Mouse (Mus musculus) hindbrain, embryonic 15.5 days (tissue): ENCODE results near the gene Bri3. TPM values are rescaled to one million over a fixed set of nuclear protein-coding genes. Genes with fewer than 3 reads are reported as not detected.
"Not testable (repeated sequence)": the region's sequence is repeated elsewhere in the genome, so short reads cannot be mapped to it uniquely, and the experiment has no call there.

Source experiments
- ATAC-seq: fragments of 200-750 bp; cut with Nextera tagmentation; 2 replicates; pipeline ENCODE4 v1.8.0; 2017; ENCODE audit warnings: low read depth, moderate number of reproducible peaks, moderate TSS enrichment; ENCODE audit not compliant: low FRiP score
- H3K27ac ChIP-seq: fragments of 300-500 bp; sonication (generic); replicated peaks from 2 replicates; pipeline ENCODE4 v1.5.1; 2015; ENCODE audit warnings: mild to moderate bottlenecking, inconsistent platforms
- H3K27me3 ChIP-seq: fragments of 300-500 bp; sonication (generic); 2 replicates; pipeline ENCODE4 v1.6.1; 2015; ENCODE audit warnings: control low read depth, inconsistent platforms
- H3K36me3 ChIP-seq: fragments of 300-500 bp; sonication (generic); 2 replicates; pipeline ENCODE4 v1.6.1; 2015; ENCODE audit warnings: control low read depth, inconsistent platforms
- H3K4me1 ChIP-seq: fragments of 300-500 bp; sonication (generic); replicated peaks from 2 replicates; pipeline ENCODE4 v1.6.1; 2015; ENCODE audit warnings: control low read depth, inconsistent platforms
- H3K4me2 ChIP-seq: fragments of 300-500 bp; sonication (generic); 2 replicates; pipeline ENCODE4 v1.6.1; 2015; ENCODE audit warnings: moderate library complexity, mild to moderate bottlenecking, inconsistent platforms
- H3K4me3 ChIP-seq: fragments of 300-500 bp; sonication (generic); 2 replicates; pipeline ENCODE4 v1.5.1; 2015; ENCODE audit warnings: mild to moderate bottlenecking, inconsistent platforms
- H3K9ac ChIP-seq: fragments of 300-500 bp; sonication (generic); 2 replicates; pipeline ENCODE4 v1.6.1; 2015; ENCODE audit warnings: inconsistent platforms
- H3K9me3 ChIP-seq: fragments of 300-500 bp; sonication (generic); 2 replicates; pipeline ENCODE4 v1.6.1; 2016; ENCODE audit warnings: control low read depth, inconsistent platforms
- WGBS: fragments of 180-500 bp; shearing (Covaris S2); methylation state at CpG from one replicate; pipeline ENCODE4 v1.1.7; 2015; 5-methylcytosine and 5-hydroxymethylcytosine counted together
- polyA plus RNA-seq: library from polyadenylated mRNA; unstranded; fragments of >200 nt; fragmentation: Nextera tagmentation; extraction: Ambion mirVana; gene quantifications from 2 replicates; pipeline ENCODE4 v1.2.1, GENCODE M21; 2015

Gene Bri3
- polyA plus RNA-seq, 1 experiment from 2014 or later = 105 TPM

DNA sequence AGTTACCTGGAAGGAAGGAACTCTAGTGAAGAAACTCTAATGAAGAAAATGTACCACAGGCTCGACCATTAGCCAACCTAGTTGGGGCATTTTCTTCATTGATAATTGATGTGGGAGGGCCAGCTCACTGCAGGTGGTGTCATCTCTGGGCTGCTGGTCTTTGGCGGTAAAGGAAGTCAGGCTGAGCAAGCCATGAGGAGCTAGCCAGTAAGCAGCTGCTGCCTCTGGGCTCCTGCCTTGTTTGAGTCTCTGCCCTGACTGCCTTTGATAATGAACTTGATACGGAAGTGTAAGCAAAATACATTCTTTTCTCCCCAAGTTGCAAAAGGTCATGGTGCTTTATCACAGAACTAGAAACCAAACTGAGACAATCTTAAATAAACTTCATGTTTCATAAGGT lies 72.2 kb downstream of the Bri3 start:
- Histone ChIP-seq H3K27ac (no peak overlapping the region), H3K9ac (no peak overlapping the region), H3K4me1 (peaks cover 5% of the 10 kb centered on the region), H3K4me3 (no peak overlapping the region), H3K9me3 (no peaks in the 10 kb centered on the region), H3K4me2 (no peak overlapping the region), H3K27me3 (no peaks in the 10 kb centered on the region), H3K36me3 (no peaks in the 10 kb centered on the region)
- WGBS = 73% methylated on average over 3 of the region's 3 CpGs
- no peak for ATAC-seq

GRCm38 (mm10) chr5:144317426-144317825 lies 73.2 kb downstream of the Bri3 start:
- Histone ChIP-seq H3K4me3 (no peak overlapping the region), H3K9ac (no peak overlapping the region), H3K27me3 (no peaks in the 10 kb centered on the region), H3K9me3 (no peaks in the 10 kb centered on the region), H3K4me1 (peaks cover 5% of the 10 kb centered on the region), H3K4me2 (no peak overlapping the region), H3K36me3 (no peaks in the 10 kb centered on the region), H3K27ac (no peak overlapping the region)
- no peak for ATAC-seq
- WGBS = 90% methylated on average over 8 of the region's 8 CpGs

GRCm38 (mm10) chr5:144318286-144318685 lies 74.0 kb downstream of the Bri3 start:
- peaks cover 5% of the 10 kb centered on the region for H3K4me1 ChIP-seq
- H3K9me3 ChIP-seq = no peaks in the 10 kb centered on the region
- no peak overlapping the region for H3K9ac ChIP-seq
- H3K36me3 ChIP-seq = no peaks in the 10 kb centered on the region
- 41% methylated on average over 6 of the region's 6 CpGs for WGBS
- H3K4me2 ChIP-seq = no peak overlapping the region
- no peak for ATAC-seq
- no peak overlapping the region for H3K4me3 ChIP-seq
- no peaks in the 10 kb centered on the region for H3K27me3 ChIP-seq
- no peak overlapping the region for H3K27ac ChIP-seq

- Histone ChIP-seq H3K4me1 (peaks cover 5% of the 10 kb centered on the region), H3K4me2 (no peak overlapping the region), H3K27ac (no peak overlapping the region), H3K36me3 (no peaks in the 10 kb centered on the region), H3K4me3 (no peak overlapping the region), H3K9ac (no peak overlapping the region), H3K27me3 (no peaks in the 10 kb centered on the region), H3K9me3 (no peaks in the 10 kb centered on the region)
- WGBS = 79% methylated on average over 7 of the region's 7 CpGs
- no peak for ATAC-seq
These were observed 77.4 kb downstream of the Bri3 start for GRCm38 (mm10) chr5:144321681-144322080.

- ATAC-seq = no peak
- Histone ChIP-seq H3K27me3 (no peaks in the 10 kb centered on the region), H3K9ac (no peak overlapping the region), H3K36me3 (no peaks in the 10 kb centered on the region), H3K4me2 (no peak overlapping the region), H3K4me1 (peaks cover 5% of the 10 kb centered on the region), H3K4me3 (no peak overlapping the region), H3K9me3 (no peaks in the 10 kb centered on the region), H3K27ac (no peak overlapping the region)
- 92% methylated on average over 3 of the region's 3 CpGs for WGBS
These were observed 78.5 kb downstream of the Bri3 start for GRCm38 (mm10) chr5:144322717-144323116.

- no peak overlapping the region for H3K27ac ChIP-seq
- 92% methylated on average over 11 of the region's 11 CpGs for WGBS
- H3K36me3 ChIP-seq = no peaks in the 10 kb centered on the region
- no peaks in the 10 kb centered on the region for H3K4me1 ChIP-seq
- no peaks in the 10 kb centered on the region for H3K9me3 ChIP-seq
- H3K27me3 ChIP-seq = no peaks in the 10 kb centered on the region
- no peak for ATAC-seq
- H3K4me3 ChIP-seq = no peak overlapping the region
- no peak overlapping the region for H3K4me2 ChIP-seq
- H3K9ac ChIP-seq = no peak overlapping the region
These were observed 89.8 kb downstream of the Bri3 start for GRCm38 (mm10) chr5:144334010-144334409.

GRCm38 (mm10) chr5:144335357-144335756 lies 91.1 kb downstream of the Bri3 start:
- H3K4me2 ChIP-seq, H3K4me1 ChIP-seq, H3K9ac ChIP-seq, ATAC-seq, H3K27ac ChIP-seq, H3K9me3 ChIP-seq, H3K27me3 ChIP-seq, H3K4me3 ChIP-seq, H3K36me3 ChIP-seq: not testable (repeated sequence)
- WGBS = 80% methylated on average over 6 of the region's 6 CpGs

DNA sequence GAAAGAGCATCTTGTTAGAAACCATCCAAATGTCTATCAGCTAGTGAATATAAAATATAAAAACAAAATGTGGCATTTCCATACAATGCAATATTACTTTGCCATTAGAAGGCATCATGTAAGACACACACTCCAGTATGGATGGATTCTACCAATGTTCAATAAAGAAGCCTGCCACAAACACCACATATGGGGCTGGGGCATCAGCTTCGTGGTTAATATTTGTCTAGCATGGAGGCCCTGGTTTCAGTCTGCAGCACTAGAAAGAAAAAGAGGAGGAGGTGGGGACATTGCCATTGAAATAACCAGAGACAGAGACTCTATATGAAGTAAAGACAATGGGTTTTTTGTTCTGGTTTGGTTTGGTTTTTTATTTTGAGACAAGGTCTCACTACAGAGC lies 94.5 kb downstream of the Bri3 start:
- WGBS = 45% methylated on average over 1 of the region's 1 CpGs

GRCm38 (mm10) chr5:144341085-144341484 lies 96.8 kb downstream of the Bri3 start:
- Histone ChIP-seq H3K4me1 (no peaks in the 10 kb centered on the region), H3K27me3 (no peaks in the 10 kb centered on the region), H3K4me3 (no peak overlapping the region), H3K27ac (no peak overlapping the region), H3K9ac (no peak overlapping the region), H3K36me3 (no peaks in the 10 kb centered on the region), H3K4me2 (no peak overlapping the region), H3K9me3 (no peaks in the 10 kb centered on the region)
- ATAC-seq = no peak
- WGBS = 77% methylated on average over 1 of the region's 1 CpGs

More for the DNA sequence above, 94.5 kb downstream of the Bri3 start:
- no peak overlapping the region for H3K4me3 ChIP-seq
- H3K4me2 ChIP-seq = no peak overlapping the region
- H3K4me1 ChIP-seq = no peaks in the 10 kb centered on the region
- H3K27ac ChIP-seq = no peak overlapping the region
- ATAC-seq = no peak
- H3K9ac ChIP-seq = no peak overlapping the region
- no peaks in the 10 kb centered on the region for H3K36me3 ChIP-seq
- H3K27me3 ChIP-seq = no peaks in the 10 kb centered on the region
- no peaks in the 10 kb centered on the region for H3K9me3 ChIP-seq

DNA sequence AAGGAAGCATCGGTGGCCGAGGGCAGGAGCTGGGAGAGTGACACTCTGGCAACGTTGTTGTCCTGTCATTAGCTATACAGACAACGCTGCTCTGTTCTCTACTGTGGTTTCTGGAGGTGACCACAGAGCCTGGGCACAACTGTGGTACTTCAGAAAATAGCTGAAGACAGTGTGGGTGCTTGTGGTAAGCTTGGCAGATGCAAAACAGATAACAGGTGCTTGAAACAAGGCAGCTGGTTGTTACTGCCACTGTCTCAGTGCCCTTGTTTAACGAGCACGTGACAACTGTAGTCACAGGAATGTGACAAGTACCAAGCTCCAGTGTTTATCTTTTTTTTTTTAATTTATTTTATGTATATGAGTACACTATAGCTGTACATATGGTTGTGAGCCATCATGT lies 100.4 kb downstream of the Bri3 start:
- no peaks in the 10 kb centered on the region for H3K9me3 ChIP-seq
- H3K4me2 ChIP-seq = no peak overlapping the region
- no peaks in the 10 kb centered on the region for H3K27me3 ChIP-seq
- no peak overlapping the region for H3K27ac ChIP-seq
- no peaks in the 10 kb centered on the region for H3K36me3 ChIP-seq
- no peaks in the 10 kb centered on the region for H3K4me1 ChIP-seq
- H3K9ac ChIP-seq = no peak overlapping the region
- ATAC-seq = no peak
- WGBS = 86% methylated on average over 6 of the region's 6 CpGs
- H3K4me3 ChIP-seq = no peak overlapping the region

DNA sequence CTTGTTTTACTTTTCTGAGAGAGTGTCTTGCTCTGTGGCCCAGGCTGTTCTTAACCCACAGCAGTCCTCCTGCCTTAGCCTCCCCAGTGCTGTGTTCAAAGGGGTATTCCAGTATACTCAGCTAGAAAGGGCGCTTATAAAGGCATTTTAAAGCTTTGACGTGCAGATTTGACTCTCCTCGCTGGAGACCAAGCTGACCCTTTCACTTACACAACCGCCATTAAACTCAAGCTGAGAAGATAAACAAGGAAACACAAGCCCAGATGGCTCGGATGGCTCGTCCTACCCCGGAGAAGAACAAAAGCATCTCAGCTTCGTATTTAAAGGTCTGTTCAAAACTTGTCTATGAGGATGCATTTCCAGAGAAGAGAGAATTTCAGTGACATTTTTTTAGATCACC lies 106.9 kb downstream of the Bri3 start:
- no peaks in the 10 kb centered on the region for H3K4me1 ChIP-seq
- peaks cover 9% of the 10 kb centered on the region for H3K27me3 ChIP-seq
- 7% methylated on average over 8 of the region's 8 CpGs for WGBS
- no peak overlapping the region for H3K27ac ChIP-seq
- no peak for ATAC-seq
- no peak overlapping the region for H3K4me2 ChIP-seq
- no peaks in the 10 kb centered on the region for H3K9me3 ChIP-seq
- H3K36me3 ChIP-seq = no peaks in the 10 kb centered on the region
- no peak overlapping the region for H3K4me3 ChIP-seq
- no peak overlapping the region for H3K9ac ChIP-seq

- no peak overlapping the region for H3K4me2 ChIP-seq
- peaks cover 6% of the 10 kb centered on the region for H3K4me1 ChIP-seq
- peaks cover 17% of the 10 kb centered on the region for H3K27me3 ChIP-seq
- H3K9me3 ChIP-seq = no peaks in the 10 kb centered on the region
- H3K4me3 ChIP-seq = no peak overlapping the region
- no peaks in the 10 kb centered on the region for H3K36me3 ChIP-seq
- no peak for ATAC-seq
- H3K27ac ChIP-seq = no peak overlapping the region
- H3K9ac ChIP-seq = no peak overlapping the region
- WGBS = 87% methylated on average over 9 of the region's 9 CpGs
These were observed 108.2 kb downstream of the Bri3 start for GRCm38 (mm10) chr5:144352250-144353047.
